Mouse (Mus musculus) urinary bladder, postnatal 4 days (tissue): ENCODE measurements around the gene Gpr15.

Experiments used
- DNase-seq, 2 experiments: peaks; one replicate each; pipeline ENCODE4 v3.0.0; 2021 to 2022; ENCODE audit warnings: low spot score in 2 of 2

Gpr15 gene

DNA sequence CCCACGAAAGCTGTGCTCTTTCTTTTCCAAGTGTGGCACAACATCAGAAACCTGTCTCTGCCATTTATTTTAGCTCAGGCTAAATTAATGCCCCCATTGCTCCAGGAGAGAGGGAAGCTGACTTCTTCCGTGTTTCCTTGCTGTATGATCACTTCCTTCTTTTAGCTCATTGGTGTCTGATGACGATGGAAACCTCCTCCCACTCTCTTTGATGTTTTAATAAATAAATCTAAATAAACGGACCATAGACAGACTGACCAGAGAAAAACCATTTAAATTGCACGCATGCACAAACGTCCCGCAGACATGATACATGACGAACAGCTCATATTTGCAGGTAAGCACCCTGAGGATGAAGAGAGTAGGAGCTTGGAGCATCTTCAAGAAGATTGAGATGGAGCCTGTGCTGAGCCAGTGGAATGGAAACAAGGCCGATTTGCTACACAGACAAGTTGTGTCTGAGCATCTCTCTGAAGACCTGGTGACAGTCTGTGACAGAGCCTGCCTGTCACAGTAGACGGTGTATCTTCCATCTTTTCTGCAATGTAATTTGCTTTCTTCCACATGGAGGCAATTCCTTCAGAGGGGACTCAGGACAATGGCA is 16.4 kb downstream of the Gpr15 start:
- no peak for DNase-seq

DNA sequence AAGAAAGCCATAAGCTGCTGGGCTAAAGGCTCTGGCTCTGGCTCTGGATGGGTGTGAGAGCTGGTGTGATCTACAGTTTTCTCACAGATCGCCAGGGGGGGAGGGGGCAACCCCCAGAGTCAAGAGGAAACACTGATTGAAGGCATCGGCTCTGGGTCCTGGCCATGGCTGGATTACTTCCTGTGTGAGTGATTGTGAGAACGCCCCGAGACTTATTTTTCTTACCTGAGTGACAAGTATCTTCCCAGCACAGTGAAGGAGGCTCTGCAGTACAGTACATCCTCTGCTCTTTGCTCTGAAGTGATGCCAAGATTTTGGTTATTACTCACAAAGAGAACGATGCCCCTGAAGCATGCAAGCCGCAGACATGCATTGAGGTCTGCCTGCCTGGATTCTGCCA is 17.1 kb downstream of the Gpr15 start:
- DNase-seq: no peak

DNA sequence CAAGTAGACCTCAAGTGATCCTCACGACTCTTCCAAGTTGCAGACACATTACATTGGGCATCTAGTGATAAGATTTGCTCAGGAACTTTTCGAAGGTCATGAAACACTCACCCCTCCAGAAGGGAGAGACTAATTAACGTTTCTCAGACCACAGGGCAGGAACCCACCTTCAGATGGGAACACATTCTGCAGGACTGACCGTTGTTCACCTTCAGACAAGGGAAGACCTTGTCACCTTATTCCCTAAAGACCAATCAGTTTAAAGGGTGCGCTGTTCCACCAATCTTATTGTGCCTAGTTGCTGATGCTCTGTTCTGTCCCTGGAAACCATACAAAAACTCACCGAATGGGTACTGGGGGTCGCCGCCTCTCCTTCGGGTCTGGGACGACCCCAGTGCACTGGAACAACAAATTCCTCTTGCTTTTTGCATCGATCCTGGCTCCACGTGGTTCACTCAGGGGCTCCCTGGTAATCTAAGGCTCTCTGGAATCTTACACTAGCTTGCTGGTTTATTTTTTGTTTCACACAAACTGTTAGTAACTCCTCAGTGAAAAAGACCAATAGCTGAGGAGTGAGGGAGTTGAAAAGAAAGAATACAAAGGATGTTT is 17.9 kb downstream of the Gpr15 start:
- DNase-seq: no peak

DNA sequence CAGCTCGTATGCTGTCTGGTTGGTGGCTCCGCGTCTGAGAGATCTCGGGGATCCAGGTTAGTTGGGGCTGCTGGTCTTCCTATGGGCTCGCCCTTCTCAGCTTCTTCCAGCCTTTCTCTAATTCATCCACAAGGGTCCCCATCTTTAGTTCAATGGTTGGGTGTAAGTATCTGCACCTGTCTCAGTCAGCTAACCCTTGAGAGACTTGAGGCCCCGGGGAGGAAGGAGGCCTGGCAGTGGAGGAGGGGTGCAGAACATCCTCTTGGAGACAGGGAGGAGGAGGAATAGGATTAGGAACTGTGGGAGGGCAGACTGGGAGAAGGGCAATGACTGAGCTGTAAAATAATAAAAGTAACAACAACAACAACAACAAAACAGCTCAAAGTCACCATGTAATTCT is 18.7 kb downstream of the Gpr15 start:
- no peak for DNase-seq

DNA sequence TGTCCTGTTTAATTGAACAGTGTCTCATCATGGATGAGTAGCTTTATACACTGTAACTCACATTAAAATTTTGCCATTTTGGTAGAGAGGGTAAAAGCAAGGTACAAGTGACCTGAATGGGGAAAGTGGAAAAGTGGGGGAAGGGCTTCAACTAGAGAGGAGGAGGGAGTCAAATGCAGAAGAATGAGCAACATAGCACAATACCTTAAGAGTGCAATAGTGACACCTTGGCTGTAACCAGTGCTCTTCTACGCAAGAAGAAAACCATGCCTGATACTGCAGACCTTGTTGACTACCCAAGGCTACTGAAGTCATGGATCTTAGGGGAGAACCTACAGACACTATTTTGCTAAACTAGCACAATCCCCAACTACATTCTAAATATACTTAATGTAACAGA is 21.6 kb downstream of the Gpr15 start:
- no peak for DNase-seq

DNA sequence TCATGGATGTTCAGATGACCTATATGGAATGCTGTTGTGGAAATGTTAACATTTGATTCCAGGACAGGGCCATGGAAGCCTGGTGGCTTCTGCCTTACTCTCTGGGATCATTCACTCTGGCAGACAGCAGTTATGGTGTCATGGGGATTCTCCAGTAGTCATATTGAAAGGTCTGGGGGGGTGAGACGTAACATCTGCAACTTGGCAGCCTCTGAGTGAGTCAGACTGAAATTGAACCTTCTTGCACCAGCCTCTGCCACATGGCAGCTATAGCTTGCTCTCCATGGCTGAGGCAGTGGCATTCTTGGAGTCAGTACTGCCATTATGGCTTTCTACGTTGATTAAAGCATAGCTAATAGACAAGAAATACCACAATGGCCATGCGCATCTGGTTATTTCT is 22.1 kb downstream of the Gpr15 start:
- DNase-seq: no peak

DNA sequence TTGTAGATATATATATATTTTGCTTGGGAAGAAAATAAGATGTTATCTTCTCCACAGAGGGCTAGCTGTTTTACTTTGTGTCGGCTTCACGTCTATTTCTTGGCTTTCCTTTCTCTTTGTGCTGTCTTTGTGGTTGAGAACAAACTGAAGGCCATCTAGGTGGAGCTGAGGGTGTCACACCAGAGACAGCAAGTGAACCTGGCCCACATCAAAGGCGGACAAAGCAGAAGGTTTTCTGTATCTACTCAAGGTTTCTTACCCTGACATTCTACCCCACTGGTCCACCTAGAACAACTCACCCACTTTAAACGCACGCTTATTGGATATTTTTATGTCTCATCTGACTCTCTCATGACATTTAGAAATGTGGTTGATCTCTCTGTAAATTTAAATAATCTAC is 24.8 kb downstream of the Gpr15 start:
- DNase-seq: no peak

DNA sequence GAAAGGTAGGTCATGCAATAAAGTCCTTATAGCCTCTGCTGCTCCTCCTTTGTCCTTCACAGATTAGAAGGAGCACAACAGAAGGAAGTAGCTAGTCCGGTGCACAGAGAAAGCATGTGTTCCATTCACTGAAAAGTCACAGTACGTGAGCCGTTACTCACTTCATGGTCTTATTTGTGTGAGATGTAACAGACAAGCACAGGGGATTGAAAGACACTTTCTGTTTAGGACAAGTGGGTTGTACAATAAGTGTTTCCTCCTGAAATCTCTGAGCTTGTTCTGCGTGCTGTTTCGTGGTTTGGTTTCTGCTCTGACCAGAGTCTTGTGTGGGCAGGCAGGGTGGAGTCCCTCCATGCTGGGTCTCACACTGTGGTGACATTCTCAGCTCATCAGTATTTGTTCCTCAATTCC is 28.5 kb downstream of the Gpr15 start:
- no peak for DNase-seq

DNA sequence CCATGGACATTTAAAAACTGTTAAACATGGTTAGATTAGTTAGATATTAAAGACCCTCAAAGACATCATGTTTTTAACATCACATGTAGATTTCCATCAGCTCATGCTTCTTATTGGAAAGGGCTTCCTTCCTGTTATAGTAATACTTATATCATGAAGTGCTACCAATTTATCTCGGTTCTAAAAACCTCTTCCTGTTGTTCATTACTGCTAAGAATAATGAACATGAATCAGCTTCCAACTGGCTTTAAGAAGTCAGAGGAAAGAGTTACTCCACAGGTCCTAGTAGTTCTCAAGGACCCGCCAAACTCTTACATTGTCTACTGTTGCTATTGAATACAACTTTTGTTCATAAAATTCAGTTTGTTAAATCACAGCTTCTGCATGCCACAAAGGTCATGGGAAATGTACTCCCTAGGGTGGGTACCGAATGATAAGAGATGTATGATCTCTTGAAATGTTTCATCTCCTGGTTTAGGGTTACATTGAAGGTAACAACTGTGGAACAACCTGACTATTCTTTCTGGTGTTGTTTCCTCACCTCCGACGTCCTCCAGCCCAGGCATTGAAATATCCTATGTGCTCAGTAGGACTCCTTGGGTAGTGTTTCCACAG is 29.2 kb downstream of the Gpr15 start:
- no peak for DNase-seq

DNA sequence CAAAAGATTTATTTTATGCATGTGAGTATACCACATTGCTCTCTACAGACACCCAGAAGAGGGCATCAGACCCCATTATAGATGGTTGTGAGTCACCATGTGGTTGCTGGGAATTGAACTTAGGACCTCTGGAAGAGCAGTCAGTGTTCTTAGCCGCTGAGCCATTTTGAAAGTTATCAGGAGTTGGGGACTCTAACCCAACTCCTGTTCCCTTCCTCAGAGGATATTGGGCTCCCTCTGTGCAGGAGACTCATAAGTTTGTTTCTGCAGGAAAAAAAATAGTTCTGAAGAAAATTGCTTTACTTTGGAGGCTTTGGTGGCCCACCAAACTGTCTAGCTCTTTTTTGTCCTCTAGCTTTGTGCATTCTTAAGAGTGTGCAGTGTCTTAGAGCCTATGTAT is 30.3 kb downstream of the Gpr15 start:
- no peak for DNase-seq

DNA sequence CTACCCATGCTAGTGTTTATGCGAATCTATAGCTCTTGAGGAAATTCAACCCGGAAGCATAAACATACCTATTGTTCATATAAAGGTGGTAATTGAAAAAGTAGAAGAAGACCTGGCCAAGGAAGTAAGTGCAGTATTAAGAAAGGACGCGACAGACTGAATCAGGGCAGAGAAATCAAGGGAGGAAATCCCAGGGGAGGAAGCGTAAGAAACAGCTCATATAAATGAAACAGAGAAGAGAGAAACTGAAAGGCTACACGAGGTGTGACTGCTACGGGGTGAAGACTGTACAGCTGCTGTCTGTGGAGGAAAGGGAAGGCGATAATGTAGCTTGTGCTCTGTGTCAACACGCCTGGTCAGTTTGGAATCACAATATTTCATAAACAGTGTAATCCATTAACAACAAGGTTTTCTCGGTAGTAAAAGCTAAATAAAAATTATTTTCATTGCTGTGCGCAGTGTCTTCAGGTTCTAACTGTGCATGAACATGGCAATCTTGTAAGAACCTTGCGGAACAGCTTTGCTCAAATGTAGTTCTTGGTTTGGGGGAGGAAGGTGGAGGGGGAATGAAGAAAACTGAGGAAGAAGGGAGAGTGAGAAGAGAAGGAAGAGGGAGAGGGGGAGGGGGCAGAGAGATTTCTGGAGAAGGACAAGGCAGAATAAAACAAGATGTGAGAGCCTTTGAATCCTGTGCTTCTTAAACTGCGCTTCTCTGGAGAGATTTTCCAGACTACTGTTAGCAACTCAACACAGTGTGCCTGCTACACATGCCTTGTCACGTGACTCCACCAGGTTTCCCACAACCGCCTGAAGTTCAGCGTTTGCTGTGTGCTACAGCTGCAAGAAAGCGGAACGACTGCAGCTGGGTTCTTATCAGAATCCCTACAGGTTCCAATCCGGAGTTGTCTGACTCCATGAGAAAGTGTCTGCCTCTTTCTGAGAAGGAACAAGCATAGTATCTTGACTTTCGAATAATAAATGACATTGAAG is 33.0 kb downstream of the Gpr15 start:
- DNase-seq: no peak

DNA sequence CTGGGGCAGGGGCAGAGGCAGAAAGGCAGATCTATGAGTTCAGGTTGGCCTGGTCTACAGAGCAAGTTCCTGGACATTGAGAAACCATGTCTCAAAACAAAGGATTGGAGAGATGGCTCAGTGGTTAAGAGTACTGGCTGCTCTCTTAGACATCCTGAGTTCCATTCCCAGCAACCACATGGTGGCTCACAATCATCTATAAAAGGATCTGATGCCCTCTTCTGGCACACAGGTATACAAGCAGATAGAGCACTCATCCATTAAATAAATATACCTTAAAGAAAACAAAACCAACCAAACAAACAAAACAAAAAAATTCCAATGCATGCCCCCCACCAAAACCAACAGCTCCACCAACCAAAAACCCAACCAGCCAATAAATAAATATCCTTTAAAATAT is 34.3 kb downstream of the Gpr15 start:
- DNase-seq: no peak

DNA sequence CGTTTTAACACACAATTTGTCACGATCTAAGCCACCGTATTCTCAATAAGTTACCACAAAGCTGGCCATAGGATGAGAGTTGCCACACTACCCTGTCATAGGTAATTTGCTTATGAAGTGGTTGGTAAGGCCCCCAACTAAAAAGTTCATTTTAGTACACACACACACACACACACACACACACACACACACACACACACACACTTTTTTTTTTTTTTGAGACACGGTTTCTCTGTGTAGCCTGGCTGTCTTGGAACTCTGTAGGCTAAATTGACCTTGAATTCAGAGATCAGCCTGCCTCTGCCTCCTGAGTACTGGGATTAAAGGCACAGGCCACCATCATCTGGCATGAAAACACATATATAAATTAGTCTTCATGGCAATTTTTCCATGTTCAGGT is 35.0 kb downstream of the Gpr15 start:
- no peak for DNase-seq

DNA sequence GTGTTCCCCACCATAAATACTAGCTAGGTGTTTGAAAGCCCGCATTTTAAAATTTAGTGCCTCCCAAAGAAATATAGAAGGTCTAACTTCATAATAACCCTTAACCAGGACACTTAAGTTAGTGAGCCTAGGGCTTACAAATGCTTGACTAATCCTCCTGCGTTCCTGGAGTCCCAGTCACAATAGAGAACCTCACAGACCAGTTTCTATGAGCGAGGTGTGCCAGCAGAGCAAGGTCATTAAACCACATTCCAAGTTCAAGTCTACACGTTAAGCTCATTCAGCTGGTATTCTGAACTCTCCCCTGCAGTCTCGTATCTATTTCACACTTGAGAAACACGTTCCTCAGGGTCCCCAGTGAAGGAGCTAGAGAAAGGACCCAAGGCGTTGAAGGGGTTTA is 36.0 kb downstream of the Gpr15 start:
- DNase-seq: no peak

DNA sequence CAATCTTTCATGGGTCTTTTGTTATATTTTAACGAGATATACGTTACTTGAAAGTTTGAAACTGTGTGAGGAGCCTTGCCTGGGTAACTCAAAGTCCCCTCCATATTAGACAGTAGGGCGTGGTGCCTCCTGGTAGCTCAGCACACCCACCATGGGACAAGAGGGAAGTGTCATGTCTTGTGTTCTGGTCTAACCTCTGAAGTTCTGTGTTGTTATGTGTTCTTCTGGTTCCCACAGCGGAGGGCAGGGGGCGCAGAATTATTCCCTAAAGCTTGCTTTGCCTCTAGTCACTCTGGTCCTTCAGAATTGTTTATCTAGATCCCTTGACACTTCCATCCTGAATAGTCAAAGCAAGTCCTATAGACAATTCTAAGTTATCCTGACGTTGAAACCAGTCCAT is 36.8 kb downstream of the Gpr15 start:
- DNase-seq: no peak

DNA sequence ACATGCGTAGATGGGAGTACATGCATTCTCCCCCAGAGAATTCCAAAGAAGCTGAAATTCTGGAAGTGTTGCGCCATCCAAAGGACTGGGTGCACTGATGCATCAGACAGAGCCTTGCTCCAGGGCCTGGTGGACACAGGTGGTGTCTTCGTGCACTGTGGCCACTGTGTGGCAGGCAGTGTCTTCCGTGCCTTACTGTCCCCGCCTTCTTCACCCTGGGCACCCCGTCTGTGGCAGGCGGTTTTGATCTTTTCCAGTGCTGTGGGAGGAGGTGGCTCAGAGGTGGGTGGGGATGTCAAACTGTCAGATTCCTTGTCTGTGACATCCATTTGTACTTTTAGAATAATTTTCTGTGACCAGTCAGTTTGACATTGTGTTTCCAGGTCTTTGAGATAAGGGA is 40.2 kb downstream of the Gpr15 start:
- DNase-seq: no peak

DNA sequence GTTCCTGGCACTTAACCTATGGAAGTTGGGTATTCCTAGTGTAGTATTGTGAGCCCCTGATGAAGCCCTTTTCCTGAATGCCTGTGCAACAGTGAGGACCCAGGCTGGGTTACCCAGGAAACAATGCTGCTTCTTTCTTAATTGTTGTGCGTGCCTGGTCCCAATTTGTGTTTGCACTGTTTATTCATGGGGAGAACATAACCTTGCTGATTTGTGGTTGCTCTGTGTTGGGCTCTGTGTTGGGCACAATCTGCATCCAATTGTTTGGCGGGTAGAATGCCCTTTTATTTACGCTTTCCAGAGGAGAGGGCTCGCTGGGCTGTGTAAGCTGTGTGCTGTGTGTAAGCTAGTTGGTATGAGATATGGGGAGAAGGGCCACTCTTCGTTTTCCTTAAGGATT is 41.4 kb downstream of the Gpr15 start:
- DNase-seq: no peak

DNA sequence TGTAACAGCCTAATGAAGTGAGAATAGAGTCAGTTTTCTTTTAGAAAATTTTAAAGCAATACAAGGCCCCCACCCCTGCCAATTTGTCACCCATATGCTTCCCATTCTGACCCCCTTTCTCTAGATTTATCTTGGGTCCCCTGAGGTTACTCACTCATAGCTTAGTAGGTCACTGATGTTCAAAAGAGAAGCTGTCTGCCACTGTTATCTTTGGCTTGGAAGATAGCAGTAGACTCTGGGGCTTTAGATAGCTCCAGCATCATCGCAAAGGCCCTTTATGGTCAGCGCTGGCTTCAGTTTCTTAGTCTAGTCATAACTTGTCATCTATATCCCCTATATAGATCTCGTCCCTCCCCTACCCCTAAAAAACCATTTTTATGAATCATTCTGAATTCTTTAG is 42.2 kb downstream of the Gpr15 start:
- no peak for DNase-seq

DNA sequence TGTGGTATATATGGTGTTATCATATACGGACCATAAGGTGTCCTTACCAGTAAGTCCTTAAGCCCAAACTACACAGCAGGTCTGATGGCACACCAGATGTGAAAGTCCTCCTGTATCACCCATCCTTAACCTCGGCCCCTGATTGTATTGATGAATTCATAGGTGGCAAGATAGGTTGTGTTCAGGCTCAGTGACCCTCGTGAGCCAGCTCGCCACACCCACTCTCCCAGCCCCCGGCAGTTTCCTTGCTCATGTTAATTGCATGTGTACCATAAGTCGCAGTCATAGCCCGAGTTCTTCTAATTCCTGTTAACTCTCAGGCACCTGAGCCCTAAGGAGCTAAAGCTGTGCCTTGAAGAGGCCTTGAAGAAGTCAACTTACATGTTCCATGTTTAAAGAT is 42.7 kb downstream of the Gpr15 start:
- no peak for DNase-seq

DNA sequence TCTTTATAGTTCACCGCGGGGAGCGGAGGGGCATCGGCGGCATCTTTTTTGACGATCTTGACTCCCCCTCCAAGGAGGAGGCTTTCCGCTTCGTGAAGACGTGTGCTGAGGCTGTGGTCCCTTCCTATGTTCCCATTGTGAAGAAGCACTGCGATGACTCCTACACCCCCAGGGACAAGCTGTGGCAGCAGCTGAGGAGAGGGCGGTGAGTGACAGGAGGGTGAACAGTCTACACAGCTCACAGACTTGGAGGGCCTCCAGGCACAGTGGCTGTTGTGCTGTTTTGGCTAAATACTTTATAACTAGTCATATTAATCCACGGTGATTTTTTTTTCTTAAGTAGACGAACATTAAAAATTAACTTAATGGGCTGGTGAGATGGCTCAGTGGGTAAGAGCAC is 43.6 kb downstream of the Gpr15 start:
- no peak for DNase-seq

DNA sequence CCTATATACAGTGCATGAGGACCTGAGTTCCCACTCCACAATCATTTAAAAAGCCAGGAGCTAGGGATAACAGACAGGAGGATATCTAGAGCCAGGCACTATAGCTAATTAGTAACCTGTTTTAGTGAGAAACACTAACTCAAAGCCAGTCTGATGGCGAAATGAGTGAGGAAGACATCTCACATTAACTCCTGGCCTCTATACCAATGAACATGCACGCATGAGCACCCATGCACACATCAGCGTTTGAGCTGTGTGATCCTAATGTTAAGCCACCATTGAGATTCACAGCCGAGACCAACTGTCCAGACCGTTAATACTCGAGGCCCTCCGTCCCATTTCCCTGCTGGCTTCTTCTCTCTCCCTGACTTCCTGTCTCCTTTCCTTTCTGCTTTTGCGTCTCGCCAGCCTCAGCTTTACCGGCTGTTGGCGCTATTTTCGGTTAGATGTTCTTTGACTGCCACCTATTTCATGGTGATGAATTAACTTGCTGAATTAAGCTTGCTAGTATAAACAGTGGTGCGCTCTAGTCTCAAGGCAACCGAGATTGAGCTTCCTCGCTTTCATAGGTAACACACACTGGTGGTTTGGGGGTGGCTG is 45.0 kb downstream of the Gpr15 start:
- DNase-seq: no peak

DNA sequence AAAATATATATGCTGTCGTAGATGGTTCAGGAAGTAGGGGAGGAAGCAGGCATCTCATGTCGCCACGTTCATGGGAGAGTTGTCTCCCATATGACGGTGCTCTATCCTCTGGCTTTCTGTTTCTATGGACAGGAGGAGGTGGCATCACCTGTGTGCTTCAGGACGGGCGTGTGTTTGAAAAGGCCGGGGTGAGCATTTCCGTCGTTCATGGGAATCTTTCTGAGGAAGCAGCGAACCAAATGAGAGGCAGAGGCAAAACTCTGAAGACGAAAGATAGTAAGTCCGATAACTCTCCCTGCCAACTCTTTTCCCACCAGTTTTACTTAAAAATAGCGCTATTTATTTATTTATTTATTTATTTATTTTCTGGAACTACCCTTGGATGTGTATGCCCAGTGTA is 46.5 kb downstream of the Gpr15 start:
- DNase-seq: no peak
